Mouse (Mus musculus) cerebellum, adult 2 months (tissue): Measurements from ENCODE around the gene Rgl1.

Source experiments
- CTCF ChIP-seq: fragments of 200-500 bp; IDR thresholded peaks from 2 replicates; pipeline ENCODE4 v1.5.1; 2011; ENCODE audit warnings: low read depth, mild to moderate bottlenecking, control low read depth, low read length, moderate library complexity, borderline replicate concordance; ENCODE audit not compliant: insufficient read depth
- POLR2A ChIP-seq: fragments of 200-500 bp; IDR thresholded peaks from 2 replicates; pipeline ENCODE4 v1.6.1; 2011; ENCODE audit warnings: low read length, control low read depth, borderline replicate concordance; ENCODE audit not compliant: insufficient read depth

GRCm38 (mm10) chr1:152687733-152688181 is 78.4 kb downstream of the Rgl1 start:
- TF ChIP-seq POLR2A: no peak
- TF ChIP-seq CTCF: no peak
